Mouse (Mus musculus): ENCODE data around the gene Psmg1. TPM values are rescaled to one million over a fixed set of nuclear protein-coding genes. Genes with fewer than 3 reads are reported as not detected.
"Not testable (repeated sequence)": the region's sequence is repeated elsewhere in the genome, so short reads cannot be mapped to it uniquely, and the experiment has no call there.

Gene Psmg1
- 10 to 100 TPM; 13.7 to 15.6 TPM for total RNA-seq (2021)
- long read RNA-seq, experiment 1, transcript Psmg1-201 (7 exons, 1,044 nt): major isoform, 11 of 13 reads
- long read RNA-seq, experiment 1, partial matches to known transcripts: 1 of 13 reads
- long read RNA-seq, experiment 1, other reads (novel, unspliced or antisense): 1 of 13 reads
- long read RNA-seq, experiment 2, transcript Psmg1-201 (7 exons, 1,044 nt): major isoform, 17 of 21 reads
- long read RNA-seq, experiment 2, partial matches to known transcripts: 1 of 21 reads
- long read RNA-seq, experiment 2, other reads (novel, unspliced or antisense): 3 of 21 reads

GRCm38 (mm10) chr16:95990462-95991121 lies at the start of gene Psmg1:
TSS of gene Psmg1 (minus strand) at chr16:95990960.
- Histone ChIP-seq H3K4me3 (peak within 1 kb of the TSS; percentile 75), H3K27ac (peak within 1 kb of the TSS; percentile 91)
- TF ChIP-seq CTCF (conservative IDR thresholded peaks at IDR 0.05): peak; percentile 34
- DNase-seq (ENCODE audit: low spot score in 2 of 2): peak; percentile 93 to 98

GRCm38 (mm10) chr16:96039538-96039937 lies 48.8 kb upstream of the Psmg1 start:
- Histone ChIP-seq H3K27ac (no peak overlapping the region), H3K4me3 (no peak overlapping the region)
- DNase-seq (ENCODE audit: low spot score in 2 of 2): no peak
- TF ChIP-seq CTCF (conservative IDR thresholded peaks at IDR 0.05): no peak

DNA sequence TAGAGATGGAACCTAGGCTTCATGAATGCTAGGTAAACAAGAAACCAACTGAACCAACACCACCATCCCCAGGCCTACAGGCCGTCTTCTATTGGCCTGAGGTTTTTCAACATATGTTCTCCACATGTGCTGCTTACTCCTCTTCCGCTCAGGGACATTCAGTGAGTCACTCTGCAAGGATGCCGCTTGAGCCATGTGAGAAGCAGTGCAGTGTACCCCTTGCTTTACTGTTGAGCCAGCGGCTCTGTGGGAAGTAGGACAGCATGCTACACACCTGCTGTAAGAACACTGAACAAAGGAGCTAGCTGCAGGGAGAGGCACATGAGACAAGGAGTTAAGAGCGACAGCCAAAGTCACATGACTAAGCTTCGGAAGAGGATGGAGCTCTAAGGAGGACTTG lies 43.7 kb upstream of the Psmg1 start:
- no peak overlapping the region for H3K4me3 ChIP-seq

GRCm38 (mm10) chr16:96032368-96033043 lies 41.7 kb upstream of the Psmg1 start:
- H3K4me3 ChIP-seq: no peak overlapping the region
- no peak for DNase-seq (ENCODE audit: low spot score in 2 of 2)
- no peak for TF ChIP-seq CTCF (conservative IDR thresholded peaks at IDR 0.05)
- no peak overlapping the region for H3K27ac ChIP-seq

More for the DNA sequence above, 43.7 kb upstream of the Psmg1 start:
- 0 out of 2 replicates have a peak overlapping the region, but pooled peaks have one; percentile 23 for H3K27ac ChIP-seq
- DNase-seq (ENCODE audit: low spot score in 2 of 2): peak in 1 of 2 experiments; percentile 2
- no peak for TF ChIP-seq CTCF (conservative IDR thresholded peaks at IDR 0.05)

DNA sequence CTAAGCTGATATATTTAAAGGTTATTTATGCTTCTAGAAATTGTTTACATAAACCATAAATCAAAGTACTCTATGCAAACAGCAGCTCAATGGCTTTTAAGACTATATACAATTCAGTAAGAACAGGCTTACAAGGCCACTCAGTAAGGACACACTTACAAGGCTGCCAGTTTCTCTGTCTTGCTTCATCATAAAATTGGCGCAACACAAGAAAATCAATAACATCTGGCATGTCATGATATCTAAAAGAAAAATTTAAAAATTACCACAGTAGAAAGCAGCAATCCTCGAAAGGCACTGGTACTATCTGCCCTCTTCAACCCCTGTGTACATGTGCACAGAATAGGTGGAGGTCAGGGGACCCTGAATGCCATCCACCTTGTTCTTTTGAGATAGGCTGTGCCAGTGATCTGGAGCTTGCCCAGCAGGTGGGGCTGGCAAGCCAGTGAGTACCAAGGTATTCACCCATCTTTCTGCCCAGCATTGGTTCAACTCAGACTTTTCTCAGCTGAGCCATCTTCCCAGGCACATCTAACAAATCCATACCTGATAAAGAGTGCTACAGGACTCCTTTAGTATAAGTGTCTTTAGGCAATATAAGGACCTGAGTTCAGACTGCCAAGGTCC lies 39.8 kb upstream of the Psmg1 start:
- no peak overlapping the region for H3K27ac ChIP-seq
- no peak for DNase-seq (ENCODE audit: low spot score in 2 of 2)
- peak; percentile 62 for TF ChIP-seq CTCF (conservative IDR thresholded peaks at IDR 0.05)

GRCm38 (mm10) chr16:96026256-96026655 lies 35.5 kb upstream of the Psmg1 start:
- H3K4me3 ChIP-seq: no peak overlapping the region
- TF ChIP-seq CTCF (conservative IDR thresholded peaks at IDR 0.05): no peak
- no peak overlapping the region for H3K27ac ChIP-seq
- DNase-seq (ENCODE audit: low spot score in 2 of 2): no peak

More for the DNA sequence above, 39.8 kb upstream of the Psmg1 start:
- H3K4me3 ChIP-seq: no peak overlapping the region

- H3K4me3 ChIP-seq: no peak overlapping the region
- DNase-seq (ENCODE audit: low spot score in 2 of 2): no peak
- H3K27ac ChIP-seq: no peak overlapping the region
- TF ChIP-seq CTCF (conservative IDR thresholded peaks at IDR 0.05): peak; percentile 46
Measured at GRCm38 (mm10) chr16:96025244-96025643, 34.5 kb upstream of the Psmg1 start.

DNA sequence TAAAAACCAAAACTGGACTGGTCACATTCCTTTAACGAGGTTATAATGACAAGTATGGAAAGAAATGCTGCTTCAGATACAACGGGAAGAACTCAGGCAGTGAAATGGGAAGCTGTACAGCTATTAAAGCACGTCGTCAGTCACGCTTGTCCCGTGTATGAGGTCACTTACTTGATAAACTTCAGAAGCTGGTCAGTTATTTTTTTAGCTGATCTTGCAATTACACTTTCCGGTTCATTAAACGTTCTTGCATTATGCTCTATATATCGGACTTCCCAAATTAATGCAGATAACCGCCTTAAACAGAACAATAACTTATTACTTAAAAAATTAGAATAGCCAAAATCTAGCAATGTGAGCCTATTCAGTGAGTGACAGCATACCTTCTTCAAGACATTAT lies 30.3 kb upstream of the Psmg1 start:
- Histone ChIP-seq H3K27ac (no peak overlapping the region), H3K4me3 (no peak overlapping the region)
- no peak for TF ChIP-seq CTCF (conservative IDR thresholded peaks at IDR 0.05)
- no peak for DNase-seq (ENCODE audit: low spot score in 2 of 2)

GRCm38 (mm10) chr16:96009124-96009523 lies 18.4 kb upstream of the Psmg1 start:
- H3K27ac ChIP-seq; DNase-seq (ENCODE audit: low spot score in 2 of 2); H3K4me3 ChIP-seq: not testable (repeated sequence)

DNA sequence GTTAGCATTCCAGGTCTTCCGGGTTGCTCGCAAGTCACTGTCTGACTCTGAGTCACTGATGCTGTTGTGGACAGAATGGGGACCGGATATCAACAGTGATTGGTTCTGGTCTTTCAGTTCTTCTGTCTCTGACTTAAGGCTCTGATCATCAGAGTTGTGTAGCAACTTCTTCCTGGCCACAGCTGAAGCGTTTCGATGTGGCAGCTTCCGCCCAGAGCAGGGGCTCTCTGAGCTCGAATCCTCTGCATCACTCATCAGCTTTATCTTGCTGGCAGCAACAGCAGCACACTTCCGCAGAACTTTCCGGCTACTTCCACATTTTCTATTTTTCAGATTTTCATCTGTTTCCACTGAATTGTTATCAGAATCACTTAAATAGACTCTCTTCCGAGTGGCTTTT lies 13.5 kb upstream of the Psmg1 start:
- not testable (repeated sequence) for H3K4me3 ChIP-seq; H3K27ac ChIP-seq; DNase-seq (ENCODE audit: low spot score in 2 of 2)

GRCm38 (mm10) chr16:95999291-95999690 lies 8.5 kb upstream of the Psmg1 start:
- no peak overlapping the region for H3K4me3 ChIP-seq
- H3K27ac ChIP-seq: no peak overlapping the region
- no peak for TF ChIP-seq CTCF (conservative IDR thresholded peaks at IDR 0.05)
- no peak for DNase-seq (ENCODE audit: low spot score in 2 of 2)

DNA sequence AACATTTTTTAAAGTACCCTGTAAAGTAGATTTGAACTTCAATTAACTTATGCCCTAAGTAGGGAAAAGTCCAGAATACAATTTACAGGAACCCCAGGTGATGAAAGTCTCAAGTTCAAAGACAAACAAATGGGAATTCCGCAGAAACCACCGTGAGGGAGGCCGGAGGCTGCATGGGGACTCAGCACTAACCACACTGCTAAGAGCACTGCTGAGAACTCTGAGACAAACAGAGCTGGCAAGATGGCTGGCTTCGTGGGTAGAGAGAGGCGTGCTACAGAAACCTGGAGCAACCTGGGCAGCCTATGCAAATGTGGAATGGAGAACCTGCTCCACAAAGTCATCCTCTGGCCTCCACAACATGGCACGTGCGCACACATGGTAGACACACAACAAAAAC lies 5.4 kb upstream of the Psmg1 start:
- no peak for DNase-seq (ENCODE audit: low spot score in 2 of 2)
- Histone ChIP-seq H3K4me3 (no peak overlapping the region), H3K27ac (no peak overlapping the region)
- no peak for TF ChIP-seq CTCF (conservative IDR thresholded peaks at IDR 0.05)

GRCm38 (mm10) chr16:95994576-95994975 lies 3.8 kb upstream of the Psmg1 start:
- peak; percentile 25 to 32 for DNase-seq (ENCODE audit: low spot score in 2 of 2)
- not testable (repeated sequence) for H3K4me3 ChIP-seq
- peak overlapping the region; percentile 69; the same call in 1 of the 2 replicates for H3K27ac ChIP-seq

Data from layer of hippocampus, adult 2 months (tissue).